In genomic region chr6:88737509-88737888, GRCm38 (mm10) we compare ENCODE assay signal across 15 mouse cellular contexts. TPM values are rescaled to one million over a fixed set of nuclear protein-coding genes. Genes with fewer than 3 reads are reported as not detected.
DNase-seq lines count a peak whose midpoint lies in the region; ATAC-seq and TF ChIP-seq lines count a peak whose summit lies in the region.
"Had no signal": no experiment of that assay in that cellular context is flagged by ENCODE, and none has a peak within 500 bp of the region (broad histone marks: within the 10 kb centered on the region; RNA-seq: fewer than 3 reads in every experiment).

No protein-coding gene starts in this region.

- no peak overlapping the region for H3K4me2 ChIP-seq in kidney, embryonic 14.5 days (replicated peaks; ENCODE audit: low read depth, low read length)
- H3K4me2 ChIP-seq in lung, postnatal 0 days (replicated peaks; ENCODE audit: low read depth, low read length): no peak overlapping the region
- no peak overlapping the region for H3K4me2 ChIP-seq in liver, embryonic 13.5 days
- H3K4me2 ChIP-seq: forebrain, embryonic 13.5 days; hindbrain, embryonic 12.5 days had no signal

- WGBS in kidney, embryonic 14.5 days: 54% methylated on average over 6 of the region's 6 CpGs
- 67% methylated on average over 6 of the region's 6 CpGs for WGBS in lung, postnatal 0 days
- WGBS in lung, adult 2 months: 62% methylated on average over 6 of the region's 6 CpGs
- 82% methylated on average over 6 of the region's 6 CpGs for WGBS in liver, embryonic 13.5 days (ENCODE audit: insufficient replicate concordance)

- H3K9me3 ChIP-seq in kidney, embryonic 14.5 days (ENCODE audit: control insufficient read depth, low read length): 0 out of 2 replicates have a peak, but pooled peaks cover 3% of the 10 kb centered on the region
- H3K9me3 ChIP-seq in lung, postnatal 0 days (ENCODE audit: low read length): no peaks in the 10 kb centered on the region
- no peaks in the 10 kb centered on the region for H3K9me3 ChIP-seq in liver, embryonic 13.5 days (replicated peaks)
- H3K9me3 ChIP-seq: forebrain, embryonic 13.5 days; hindbrain, embryonic 12.5 days had no signal

- H3K9ac ChIP-seq in kidney, embryonic 14.5 days (ENCODE audit: low read depth, low read length): no peak overlapping the region
- no peak overlapping the region for H3K9ac ChIP-seq in lung, postnatal 0 days (replicated peaks; ENCODE audit: low read depth)
- H3K9ac ChIP-seq in liver, embryonic 13.5 days: peak overlapping the region; percentile 37; the same call in 1 of the 2 replicates
- H3K9ac ChIP-seq: forebrain, embryonic 13.5 days; hindbrain, embryonic 12.5 days had no signal

- no peaks in the 10 kb centered on the region for H3K36me3 ChIP-seq in kidney, embryonic 14.5 days (ENCODE audit: control insufficient read depth, insufficient read depth, low read length)
- no peaks in the 10 kb centered on the region for H3K36me3 ChIP-seq in lung, postnatal 0 days (ENCODE audit: insufficient read depth, low read length)
- H3K36me3 ChIP-seq in liver, embryonic 13.5 days: peaks cover 60% of the 10 kb centered on the region
- H3K36me3 ChIP-seq: hindbrain, embryonic 12.5 days had no signal

- H3K27ac ChIP-seq in kidney, embryonic 14.5 days (ENCODE audit: low read depth, low read length): no peak overlapping the region
- H3K27ac ChIP-seq in lung, postnatal 0 days (ENCODE audit: low read length): no peak overlapping the region
- H3K27ac ChIP-seq in liver, embryonic 13.5 days: peak overlapping the region; percentile 35
- H3K27ac ChIP-seq: forebrain, embryonic 13.5 days; hindbrain, embryonic 12.5 days had no signal

- ATAC-seq in kidney, embryonic 14.5 days (ENCODE audit: low FRiP score, low TSS enrichment): 0 out of 2 replicates have a peak, but pooled peaks have one; percentile 15
- peak; percentile 73 for ATAC-seq in lung, postnatal 0 days
- ATAC-seq in liver, embryonic 13.5 days (ENCODE audit: low read depth): no peak
- no peak for ATAC-seq in activated CD4-positive, CD25-positive, alpha-beta regulatory T cell, adult 4 months
- ATAC-seq: forebrain, embryonic 13.5 days; midbrain, embryonic 16.5 days had no signal

- no peak for DNase-seq in kidney, adult 8-10 months
- DNase-seq in lung, postnatal 0 days (ENCODE audit: low spot score): no peak
- no peak for DNase-seq in lung, adult 2 months
- DNase-seq in liver, embryonic 13.5 days: no peak
- DNase-seq in right cerebral cortex, postnatal 36 days (ENCODE audit: low spot score in 2 of 2): no peak
- DNase-seq: cerebellum, adult 18-20 months; kidney, adult 18-20 months; right cerebral cortex, postnatal 4 days; thymus, adult 18-20 months had no signal

- TF ChIP-seq CTCF in lung, postnatal 0 days (IDR thresholded peaks at IDR 0.05): no peak
- TF ChIP-seq CTCF in lung, adult 2 months (IDR thresholded peaks at IDR 0.05; ENCODE audit: insufficient read depth, low read length): no peak

- no peak for TF ChIP-seq EP300 in lung, postnatal 0 days (IDR thresholded peaks at IDR 0.05)

- H3K4me1 ChIP-seq in kidney, embryonic 14.5 days (ENCODE audit: control insufficient read depth, insufficient read depth, low read length): peaks cover 26% of the 10 kb centered on the region
- peaks cover under 1% of the 10 kb centered on the region; the same call in 1 of the 2 replicates for H3K4me1 ChIP-seq in lung, postnatal 0 days (ENCODE audit: insufficient read depth, low read depth, low read length)
- H3K4me1 ChIP-seq in lung, adult 2 months (ENCODE audit: control insufficient read depth, insufficient read depth, low read length): peaks cover 2% of the 10 kb centered on the region; the same call in 1 of the 2 replicates
- H3K4me1 ChIP-seq in liver, embryonic 13.5 days (replicated peaks): peaks cover 97% of the 10 kb centered on the region
- H3K4me1 ChIP-seq: forebrain, embryonic 13.5 days; megakaryocyte, embryonic 14.5 days had no signal

- H3K27me3 ChIP-seq in kidney, embryonic 14.5 days (ENCODE audit: control insufficient read depth, insufficient read depth, low read length): no peaks in the 10 kb centered on the region
- no peaks in the 10 kb centered on the region for H3K27me3 ChIP-seq in lung, postnatal 0 days (replicated peaks; ENCODE audit: insufficient read depth, low read length)
- H3K27me3 ChIP-seq in liver, embryonic 13.5 days: no peaks in the 10 kb centered on the region
- H3K27me3 ChIP-seq: forebrain, embryonic 13.5 days; hindbrain, embryonic 12.5 days had no signal

- H3K4me3 ChIP-seq in kidney, embryonic 14.5 days (ENCODE audit: low read length): no peak overlapping the region
- no peak overlapping the region for H3K4me3 ChIP-seq in lung, postnatal 0 days (ENCODE audit: low read depth, low read length)
- no peak overlapping the region for H3K4me3 ChIP-seq in lung, adult 2 months (replicated peaks; ENCODE audit: extremely low read depth, low read depth, low read length)
- H3K4me3 ChIP-seq in liver, embryonic 13.5 days (replicated peaks): no peak overlapping the region
- H3K4me3 ChIP-seq: forebrain, embryonic 13.5 days; hindbrain, embryonic 12.5 days; megakaryocyte, embryonic 14.5 days had no signal

- no peak for TF ChIP-seq POLR2A in lung, adult 2 months (IDR thresholded peaks at IDR 0.05; ENCODE audit: borderline replicate concordance, extremely low read depth, low read depth, low read length)

RNA-seq across cellular contexts. Expression of gene Mgll, which starts 13.3 kb away (rescaled TPM):
- polyA plus RNA-seq in kidney, embryonic 14.5 days (2014; fragmentation: Nextera tagmentation; extraction: Ambion mirVana): 22.8 and 29.9 TPM in 2 replicates
- polyA plus RNA-seq in lung, postnatal 0 days (2015; fragmentation: Nextera tagmentation; extraction: Ambion mirVana): 123 and 131 TPM in 2 replicates
- 110 and 128 TPM in 2 replicates for polyA plus RNA-seq in lung, adult 2 months (2012; rRNA removed)
- 66.8 and 68.8 TPM in 2 replicates for polyA plus RNA-seq in liver, embryonic 13.5 days (2015; fragmentation: Nextera tagmentation; extraction: Ambion mirVana)
- under 1 TPM; 0.53 to 0.75 TPM for polyA plus RNA-seq in activated CD4-positive, CD25-positive, alpha-beta regulatory T cell, adult 4 months (2017; shearing (Covaris generic))

Comparison
In these comparisons a context has a peak if more than half of its experiments do, and no peak if none do; other contexts are left out.
1. ATAC-seq: peak in kidney, embryonic 14.5 days (single experiment) and lung, postnatal 0 days (single experiment); none in liver, embryonic 13.5 days (single experiment) and activated CD4-positive, CD25-positive, alpha-beta regulatory T cell, adult 4 months (single experiment).
2. RNA of gene Mgll, which starts 13.3 kb away (polyA plus RNA-seq): 110 to 128 TPM in lung, adult 2 months, 123 to 131 TPM in lung, postnatal 0 days, 66.8 to 68.8 TPM in liver, embryonic 13.5 days and 22.8 to 29.9 TPM in kidney, embryonic 14.5 days; 0.53 to 0.75 TPM in activated CD4-positive, CD25-positive, alpha-beta regulatory T cell, adult 4 months; every median in the first group is over 10 times any median in the second.